Mouse (Mus musculus): ENCODE results near the gene Rassf1.
"Not testable (repeated sequence)": the region's sequence is repeated elsewhere in the genome, so short reads cannot be mapped to it uniquely, and the experiment has no call there.

Rassf1 gene

DNA sequence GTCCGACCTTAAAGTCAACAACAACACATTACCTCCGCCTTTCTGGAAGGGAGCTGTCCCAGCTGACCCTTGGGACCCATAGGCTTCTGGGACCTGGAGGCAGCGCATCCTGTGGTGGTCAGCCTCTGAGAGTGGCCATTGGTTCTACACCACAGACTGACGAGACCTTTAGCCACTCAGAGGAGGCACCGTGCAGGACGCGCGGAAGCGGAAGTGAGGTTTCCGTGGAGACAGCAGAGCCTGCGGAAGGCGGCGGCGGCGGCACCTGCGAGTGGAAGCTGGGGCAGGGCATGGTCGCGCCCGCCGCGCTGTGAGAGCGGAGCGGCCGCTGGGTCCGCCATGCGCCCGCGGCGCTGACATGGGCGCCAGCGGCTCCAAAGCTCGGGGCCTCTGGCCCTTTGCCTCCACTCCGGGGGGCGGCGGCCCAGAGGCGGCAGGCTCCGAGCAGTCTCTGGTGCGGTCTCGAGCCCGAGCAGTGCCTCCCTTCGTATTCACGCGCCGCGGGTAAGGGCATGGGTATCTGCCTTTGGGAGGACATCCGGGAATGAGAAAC lies 11.8 kb downstream of the Rassf1 start, which contains the start of gene Tusc2:
Tusc2 (plus strand) TSS at position 227 of the 553 bp plus-strand sequence.
- peak; percentile 96 for DNase-seq (ENCODE audit: low spot score)

DNA sequence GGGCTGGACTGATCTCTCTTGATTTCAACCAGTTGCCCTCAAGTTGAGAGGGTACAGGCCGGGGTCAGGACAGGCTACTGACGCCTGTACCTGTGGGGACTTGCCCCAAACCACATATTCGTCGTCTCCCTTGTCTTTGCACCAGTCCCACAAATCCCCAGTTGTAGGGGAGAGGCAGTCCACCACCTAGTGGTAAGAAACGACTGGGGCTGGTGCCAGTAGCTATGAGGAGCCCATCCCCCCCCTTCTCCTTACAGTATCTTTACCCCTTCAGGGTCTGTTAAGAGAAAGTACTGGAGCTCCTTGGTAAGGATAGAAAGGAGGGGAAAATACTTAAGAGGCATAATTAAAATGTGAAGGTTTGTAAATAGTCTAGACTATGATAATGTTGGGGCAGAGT lies 14.2 kb downstream of the Rassf1 start:
- DNase-seq (ENCODE audit: low spot score): peak; percentile 34

DNA sequence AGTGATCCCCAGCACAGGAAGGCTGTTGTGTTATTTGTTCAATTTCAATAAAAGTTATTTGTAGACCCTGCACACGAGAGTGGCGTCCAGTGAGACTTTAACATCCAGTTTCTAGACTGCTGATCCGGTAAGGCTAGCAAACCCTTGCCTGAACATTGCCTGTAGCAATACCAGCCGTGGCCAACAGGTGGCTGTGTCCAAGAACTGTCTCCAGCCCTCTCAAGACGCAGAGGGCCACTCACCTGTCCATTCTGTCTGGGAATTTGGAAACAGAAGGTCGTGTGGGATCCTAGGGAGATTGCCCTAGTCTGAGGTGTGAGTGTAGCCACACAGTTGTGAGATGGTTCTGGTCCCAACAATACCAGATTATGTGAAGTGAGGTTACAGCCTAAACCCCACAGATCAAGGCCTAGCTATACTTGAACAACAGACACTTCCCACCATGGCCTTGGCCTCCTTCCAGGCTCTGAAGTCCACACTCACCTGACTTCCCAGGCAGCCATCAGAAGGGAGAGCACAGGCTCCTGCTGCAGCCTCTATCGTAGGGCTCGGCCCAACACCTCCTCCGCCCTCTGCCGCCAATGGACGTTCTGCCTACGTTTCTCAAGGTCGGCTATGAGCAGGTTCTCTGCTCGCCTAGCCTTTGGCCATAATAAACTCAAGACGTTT lies 14.8 kb downstream of the Rassf1 start:
- peak; percentile 78 for DNase-seq (ENCODE audit: low spot score)

DNA sequence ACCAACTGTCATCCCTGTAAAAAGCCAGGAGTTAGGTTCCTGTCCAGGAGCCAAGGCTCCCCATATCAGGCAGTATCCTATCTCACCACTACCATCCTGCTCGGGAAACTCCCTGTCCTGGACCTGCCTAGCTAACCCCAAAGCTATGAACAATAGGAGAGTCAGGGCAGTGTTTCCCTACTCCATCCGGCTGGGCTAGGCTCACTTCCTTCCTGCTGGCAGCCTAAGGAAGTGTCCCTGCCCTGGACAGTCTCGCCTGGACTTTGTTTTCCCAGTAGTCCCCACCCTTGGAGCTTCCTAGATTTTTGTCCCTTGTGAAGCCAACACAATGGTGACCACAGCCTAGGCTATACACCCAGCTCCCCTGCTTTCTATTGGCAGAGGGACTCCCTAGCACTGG lies 15.5 kb downstream of the Rassf1 start:
- no peak for DNase-seq (ENCODE audit: low spot score)

DNA sequence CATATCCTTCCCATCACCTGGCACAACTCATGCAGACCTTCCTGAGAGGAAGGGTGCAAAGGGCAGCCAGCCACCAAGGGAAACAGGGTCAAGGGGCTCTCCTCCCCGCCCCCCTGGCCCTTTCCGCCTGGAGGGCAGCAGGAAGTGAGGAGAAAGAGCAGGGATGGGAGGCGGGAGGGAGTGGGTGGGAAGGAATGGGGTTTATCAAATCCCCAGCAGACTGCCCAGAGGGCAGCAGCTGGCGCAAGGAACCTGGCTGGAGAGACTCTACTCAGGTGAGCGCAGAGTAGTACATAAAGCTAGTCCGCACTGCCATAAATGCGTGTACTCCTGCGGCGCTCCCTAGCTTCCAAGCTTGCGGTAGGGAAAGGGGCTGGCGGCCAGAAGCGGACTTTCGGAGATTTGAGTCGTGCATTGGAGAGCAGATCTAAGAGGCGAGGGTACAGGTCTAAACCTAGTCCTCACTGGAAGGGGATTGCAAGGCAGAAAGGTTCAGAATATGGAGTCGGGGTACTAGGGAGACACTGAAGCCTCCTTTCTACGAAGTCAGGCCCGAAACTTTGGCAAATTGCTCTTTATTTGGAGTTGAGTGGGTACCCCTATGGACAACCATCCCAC lies 16.5 kb downstream of the Rassf1 start, which contains the start of gene Hyal2:
Hyal2 (plus strand) TSS at position 244 of the 618 bp plus-strand sequence.
- no peak for DNase-seq (ENCODE audit: low spot score)

DNA sequence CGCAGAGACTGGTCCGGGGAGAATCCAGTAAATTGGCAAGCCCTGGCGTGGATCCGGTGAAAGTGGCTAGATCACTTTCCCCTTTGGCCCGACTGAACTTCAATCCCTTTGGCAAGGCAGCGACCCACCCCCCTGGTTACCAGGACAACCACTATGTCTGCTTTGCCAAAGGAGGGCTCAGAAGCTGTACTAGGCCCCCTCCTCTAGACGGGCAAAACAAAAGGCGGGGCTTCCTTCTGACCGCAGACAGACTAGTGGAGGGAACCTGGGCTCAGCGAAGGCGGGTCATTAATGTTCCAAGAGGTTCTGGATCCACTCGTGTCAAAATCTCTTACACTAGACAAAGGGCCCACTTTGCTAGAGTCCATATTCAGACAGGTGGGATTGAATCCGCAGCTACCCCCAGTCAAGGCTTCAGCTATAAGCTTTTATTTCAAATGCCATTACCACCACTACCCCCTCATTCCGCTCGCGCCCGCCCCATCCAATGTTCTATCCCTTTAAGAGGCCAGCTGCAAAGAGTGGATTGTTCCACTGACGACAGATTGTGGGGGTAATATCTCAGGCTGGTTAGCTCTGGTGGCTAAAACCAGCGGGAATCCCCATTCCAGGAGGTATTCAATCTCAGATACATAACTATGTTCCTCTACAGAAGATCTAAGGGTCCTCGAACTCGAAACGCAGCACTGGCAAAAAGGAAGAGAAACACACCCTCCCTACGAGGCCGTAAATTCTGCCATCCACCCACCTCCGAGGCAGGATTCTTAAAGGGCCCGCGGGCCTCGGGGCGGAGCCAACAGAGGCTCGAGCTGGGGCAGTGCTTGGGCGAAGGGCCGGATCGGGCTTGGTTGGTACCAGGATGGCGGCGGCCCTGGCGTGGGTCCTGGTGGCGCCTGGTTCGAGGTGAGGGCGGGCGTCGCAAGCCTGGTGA lies 17.2 kb downstream of the Rassf1 start:
- peak; percentile 90 for DNase-seq (ENCODE audit: low spot score)

DNA sequence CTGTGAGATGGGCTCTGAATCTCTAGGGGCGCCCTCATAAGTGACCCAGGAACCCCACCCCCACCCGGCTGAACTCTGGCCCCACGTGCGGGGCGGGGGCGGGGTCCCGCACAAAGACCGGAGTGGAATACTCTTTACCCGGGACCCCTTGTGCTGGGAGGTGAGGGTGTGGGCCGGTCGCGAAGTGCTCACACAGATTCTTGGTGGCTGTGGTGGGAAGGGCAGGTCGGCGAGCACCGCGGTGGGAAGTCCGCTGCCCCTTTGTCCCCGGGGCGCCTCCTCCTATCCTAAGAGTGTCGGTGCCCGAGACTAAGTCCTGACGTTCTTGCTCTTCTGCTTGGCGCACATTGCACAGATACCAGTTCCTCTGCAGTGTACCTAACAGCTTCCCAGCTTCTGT lies 17.9 kb downstream of the Rassf1 start:
- DNase-seq (ENCODE audit: low spot score): peak; percentile 46

DNA sequence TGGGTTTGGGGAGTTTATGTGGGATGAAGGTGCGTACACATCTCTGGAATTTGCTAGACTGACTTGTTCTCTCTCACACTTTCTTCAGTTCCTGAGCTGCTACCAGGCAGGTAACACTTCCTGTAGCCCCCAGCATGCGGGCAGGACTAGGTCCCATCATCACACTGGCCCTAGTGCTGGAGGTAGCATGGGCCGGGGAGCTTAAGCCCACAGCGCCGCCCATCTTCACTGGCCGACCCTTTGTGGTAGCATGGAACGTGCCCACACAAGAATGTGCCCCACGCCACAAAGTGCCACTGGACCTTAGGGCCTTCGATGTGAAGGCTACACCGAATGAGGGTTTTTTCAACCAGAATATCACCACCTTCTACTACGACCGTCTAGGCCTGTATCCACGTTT lies 18.7 kb downstream of the Rassf1 start:
- no peak for DNase-seq (ENCODE audit: low spot score)

DNA sequence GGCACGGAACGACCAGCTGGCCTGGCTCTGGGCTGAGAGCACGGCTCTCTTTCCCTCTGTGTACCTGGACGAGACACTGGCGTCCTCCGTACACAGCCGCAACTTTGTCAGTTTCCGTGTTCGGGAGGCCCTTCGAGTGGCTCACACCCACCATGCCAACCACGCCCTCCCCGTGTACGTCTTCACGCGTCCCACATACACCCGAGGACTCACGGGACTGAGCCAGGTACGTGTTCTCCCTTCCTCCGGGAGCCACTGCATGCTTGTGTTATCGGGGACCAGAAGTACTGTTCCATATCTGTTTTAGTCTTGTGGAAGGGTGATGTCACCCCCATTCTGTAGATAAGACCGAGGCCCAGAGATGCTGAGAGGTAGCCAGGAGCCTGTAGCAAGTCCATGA lies 19.5 kb downstream of the Rassf1 start:
- no peak for DNase-seq (ENCODE audit: low spot score)

DNA sequence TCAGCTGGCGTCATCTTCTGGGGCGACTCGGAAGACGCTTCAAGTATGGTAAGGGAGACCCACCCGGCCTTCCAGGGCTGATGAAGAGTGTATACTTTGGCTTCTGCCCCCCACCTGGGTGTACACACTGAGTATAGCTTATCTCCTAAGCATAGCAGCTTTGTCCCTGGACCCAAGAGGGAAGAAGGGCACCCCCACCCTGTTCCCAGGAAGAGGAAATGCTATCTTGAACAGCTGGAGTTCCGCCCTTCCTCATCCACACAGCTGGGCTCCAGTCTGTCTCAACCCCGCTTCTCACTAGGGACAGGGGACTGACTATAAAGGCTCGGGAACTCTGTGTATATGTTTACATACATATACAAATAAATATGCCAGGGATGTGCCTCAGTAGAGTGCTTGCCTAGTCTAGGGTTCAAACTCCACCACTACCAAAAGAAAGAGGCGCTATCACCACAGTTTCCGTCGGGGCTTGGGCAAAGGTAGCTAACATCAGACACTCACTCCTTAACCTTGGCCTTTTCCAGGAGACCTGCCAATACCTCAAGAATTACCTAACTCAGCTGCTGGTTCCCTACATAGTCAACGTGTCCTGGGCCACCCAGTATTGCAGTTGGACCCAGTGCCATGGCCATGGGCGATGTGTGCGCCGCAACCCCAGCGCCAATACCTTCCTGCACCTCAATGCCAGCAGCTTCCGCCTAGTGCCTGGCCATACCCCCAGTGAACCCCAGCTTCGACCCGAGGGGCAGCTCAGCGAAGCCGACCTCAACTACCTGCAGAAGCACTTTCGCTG lies 20.4 kb downstream of the Rassf1 start:
- no peak for DNase-seq (ENCODE audit: low spot score)

DNA sequence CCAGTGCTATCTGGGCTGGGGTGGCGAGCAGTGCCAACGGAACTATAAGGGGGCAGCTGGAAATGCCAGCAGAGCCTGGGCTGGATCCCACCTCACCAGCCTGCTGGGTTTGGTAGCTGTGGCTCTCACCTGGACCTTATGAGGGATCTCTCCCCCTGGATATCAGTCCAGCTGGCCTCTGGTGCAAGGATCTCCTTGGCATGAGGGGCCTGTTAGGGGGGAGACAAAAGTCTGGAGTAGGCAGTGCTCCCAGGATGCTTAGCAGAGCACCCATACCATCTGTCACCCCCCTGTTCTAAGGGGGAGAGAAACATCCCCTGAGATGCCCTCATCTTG lies 20.9 kb downstream of the Rassf1 start:
- DNase-seq (ENCODE audit: low spot score): no peak

DNA sequence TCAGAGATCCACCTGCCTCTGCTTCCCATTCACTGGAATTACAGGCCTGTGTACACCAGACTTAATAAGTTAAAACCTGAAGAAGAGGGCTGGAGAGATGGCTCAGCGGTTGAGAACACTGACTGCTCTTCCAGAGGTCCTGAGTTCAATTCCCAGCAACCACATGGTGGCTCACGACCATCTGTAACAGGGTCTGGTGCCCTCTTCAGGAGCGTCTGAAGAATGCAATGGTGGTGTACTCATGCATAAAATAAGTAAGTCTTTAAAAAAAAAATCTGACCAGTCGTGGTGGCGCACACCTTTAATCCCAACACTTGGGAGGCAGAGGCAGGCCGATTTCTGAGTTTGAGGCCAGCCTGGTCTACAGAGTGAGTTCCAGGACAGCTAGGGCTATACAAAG lies 22.4 kb downstream of the Rassf1 start:
- not testable (repeated sequence) for DNase-seq (ENCODE audit: low spot score)

DNA sequence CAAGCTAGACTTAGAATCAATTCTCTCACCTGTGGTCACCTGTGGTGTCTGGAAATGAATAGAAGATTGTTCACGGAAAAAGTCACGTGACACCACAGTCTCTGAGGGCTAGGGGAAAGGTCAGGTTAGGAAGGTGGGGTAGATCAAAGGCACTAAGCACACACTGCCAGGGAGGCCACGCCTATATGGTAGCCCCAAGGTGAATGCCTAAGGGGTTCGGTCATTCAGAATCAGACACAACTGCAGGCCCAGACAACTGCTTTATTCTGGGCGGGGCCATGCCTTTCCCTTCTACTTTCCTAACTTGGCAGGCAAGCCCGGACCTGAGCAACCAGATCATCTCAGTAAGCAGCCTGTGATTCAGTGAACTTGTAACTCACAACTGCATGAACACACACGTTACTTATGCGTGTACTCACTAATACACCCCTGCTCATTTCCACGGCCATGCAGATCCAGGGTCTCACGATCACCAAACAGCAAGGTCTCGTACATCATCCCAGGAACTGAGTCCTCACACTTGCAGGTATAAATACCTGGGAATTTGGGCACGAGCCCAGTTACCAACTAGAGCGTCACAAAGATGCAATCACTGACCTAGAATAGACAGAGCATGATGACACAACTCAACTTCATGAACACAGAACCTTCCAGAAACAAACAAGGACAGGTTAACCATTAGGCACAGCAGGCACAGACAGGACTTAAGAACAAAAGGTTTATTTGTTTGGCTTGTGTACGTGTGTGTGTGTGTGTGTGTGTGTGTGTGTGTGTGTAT lies 24.4 kb downstream of the Rassf1 start:
- no peak for DNase-seq (ENCODE audit: low spot score)

DNA sequence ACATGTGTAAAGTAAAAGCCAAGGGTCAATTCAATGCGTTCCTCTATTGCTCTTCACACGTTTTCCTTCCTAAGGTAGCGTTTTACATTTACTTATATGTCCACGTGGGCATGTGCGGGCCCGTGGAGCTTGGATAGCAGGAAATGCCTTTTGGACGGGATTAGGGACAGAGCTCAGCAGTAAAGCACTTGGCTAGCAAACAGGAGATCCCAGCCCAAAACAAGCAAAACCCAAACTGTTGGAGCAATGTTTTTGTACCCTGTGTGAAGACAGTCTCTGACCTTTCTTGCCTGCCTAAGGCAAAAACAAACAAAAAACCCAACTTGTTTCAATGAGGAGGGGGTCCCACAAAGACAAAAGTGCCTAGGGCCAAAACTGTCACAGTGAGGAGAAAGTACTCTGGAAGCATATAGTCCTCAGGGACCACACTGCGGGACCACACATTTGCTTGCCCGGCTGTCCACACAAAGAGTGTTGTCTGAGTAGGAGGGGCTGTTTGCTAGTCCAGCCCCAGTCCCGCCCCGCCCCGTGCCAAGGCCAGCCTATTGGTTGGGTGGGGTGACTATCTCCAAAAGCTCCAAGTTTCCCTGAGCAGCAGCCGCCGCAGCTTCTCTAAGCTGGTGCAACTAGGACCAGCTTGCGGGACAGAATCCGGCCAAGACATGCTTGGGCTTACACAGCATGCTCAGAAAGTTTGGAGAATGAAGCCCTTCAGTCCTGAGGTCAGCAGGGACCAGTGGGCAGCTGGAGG lies 25.2 kb downstream of the Rassf1 start, which contains the start of gene Hyal1:
Hyal1 (plus strand) TSS at position 571 of the 751 bp plus-strand sequence.
- DNase-seq (ENCODE audit: low spot score): no peak

DNA sequence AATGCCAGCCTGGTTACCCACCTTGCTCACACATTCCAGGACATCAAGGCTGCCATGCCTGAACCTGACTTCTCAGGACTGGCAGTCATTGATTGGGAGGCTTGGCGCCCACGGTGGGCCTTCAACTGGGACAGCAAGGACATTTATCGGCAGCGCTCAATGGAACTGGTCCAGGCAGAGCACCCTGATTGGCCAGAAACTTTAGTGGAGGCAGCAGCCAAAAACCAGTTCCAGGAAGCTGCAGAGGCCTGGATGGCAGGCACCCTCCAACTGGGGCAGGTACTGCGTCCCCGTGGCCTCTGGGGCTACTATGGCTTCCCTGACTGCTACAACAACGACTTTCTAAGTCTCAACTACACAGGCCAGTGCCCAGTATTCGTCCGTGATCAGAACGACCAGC lies 26.5 kb downstream of the Rassf1 start:
- no peak for DNase-seq (ENCODE audit: low spot score)

DNA sequence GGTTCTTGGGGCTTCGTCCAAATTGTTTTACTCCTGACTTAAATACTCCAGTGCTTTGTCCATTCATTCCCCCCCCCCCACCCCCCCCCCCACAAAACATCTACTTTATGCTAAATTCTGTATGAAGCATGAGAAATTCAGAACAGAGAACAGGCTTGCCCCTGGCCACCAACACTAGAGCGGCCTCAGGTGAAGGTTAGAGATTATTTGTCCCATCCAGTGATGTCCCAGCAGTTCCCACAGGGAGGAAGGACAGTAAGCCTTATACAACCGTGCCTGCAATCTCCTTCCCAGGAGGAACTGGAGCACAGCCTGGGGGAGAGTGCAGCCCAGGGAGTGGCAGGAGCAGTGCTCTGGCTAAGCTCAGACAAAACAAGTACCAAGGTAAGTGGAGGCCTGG lies 27.2 kb downstream of the Rassf1 start, which contains the start of gene Naa80:
Naa80 (plus strand) TSS at position 301 of the 400 bp plus-strand sequence.
- DNase-seq (ENCODE audit: low spot score): no peak

DNA sequence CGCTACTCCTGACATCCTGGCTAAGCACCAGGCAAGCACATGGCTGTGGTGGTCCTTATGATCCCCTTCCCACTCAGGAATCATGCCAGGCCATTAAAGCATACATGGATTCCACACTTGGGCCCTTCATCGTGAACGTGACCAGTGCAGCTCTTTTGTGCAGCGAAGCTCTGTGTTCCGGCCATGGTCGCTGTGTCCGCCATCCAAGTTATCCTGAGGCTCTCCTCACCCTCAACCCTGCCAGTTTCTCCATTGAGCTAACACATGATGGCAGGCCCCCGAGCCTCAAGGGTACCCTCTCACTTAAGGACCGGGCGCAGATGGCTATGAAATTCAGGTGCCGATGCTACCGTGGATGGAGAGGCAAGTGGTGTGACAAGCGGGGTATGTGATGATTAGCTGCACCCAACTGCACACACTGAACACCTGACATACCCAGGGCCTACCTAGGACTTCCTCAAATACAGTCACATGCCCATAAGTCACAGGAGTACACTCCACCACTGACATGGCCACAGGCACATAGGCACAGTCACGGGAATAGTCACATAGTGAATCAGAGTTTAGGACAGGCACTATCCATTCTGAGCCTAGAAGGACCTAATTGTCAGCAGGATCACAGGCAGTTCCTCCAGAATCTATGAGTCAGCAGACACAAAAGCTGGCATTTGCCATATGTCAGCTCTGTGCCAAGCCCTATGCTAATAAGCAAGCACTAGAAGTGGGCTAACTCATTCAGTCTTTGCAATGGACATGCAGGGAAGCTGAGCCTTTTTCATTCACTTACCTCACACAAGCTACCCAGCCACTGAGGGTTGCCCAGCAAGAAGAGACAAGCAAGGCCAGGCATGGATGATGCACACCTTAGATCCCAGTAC lies 27.9 kb downstream of the Rassf1 start:
- DNase-seq (ENCODE audit: low spot score): peak; percentile 75

DNA sequence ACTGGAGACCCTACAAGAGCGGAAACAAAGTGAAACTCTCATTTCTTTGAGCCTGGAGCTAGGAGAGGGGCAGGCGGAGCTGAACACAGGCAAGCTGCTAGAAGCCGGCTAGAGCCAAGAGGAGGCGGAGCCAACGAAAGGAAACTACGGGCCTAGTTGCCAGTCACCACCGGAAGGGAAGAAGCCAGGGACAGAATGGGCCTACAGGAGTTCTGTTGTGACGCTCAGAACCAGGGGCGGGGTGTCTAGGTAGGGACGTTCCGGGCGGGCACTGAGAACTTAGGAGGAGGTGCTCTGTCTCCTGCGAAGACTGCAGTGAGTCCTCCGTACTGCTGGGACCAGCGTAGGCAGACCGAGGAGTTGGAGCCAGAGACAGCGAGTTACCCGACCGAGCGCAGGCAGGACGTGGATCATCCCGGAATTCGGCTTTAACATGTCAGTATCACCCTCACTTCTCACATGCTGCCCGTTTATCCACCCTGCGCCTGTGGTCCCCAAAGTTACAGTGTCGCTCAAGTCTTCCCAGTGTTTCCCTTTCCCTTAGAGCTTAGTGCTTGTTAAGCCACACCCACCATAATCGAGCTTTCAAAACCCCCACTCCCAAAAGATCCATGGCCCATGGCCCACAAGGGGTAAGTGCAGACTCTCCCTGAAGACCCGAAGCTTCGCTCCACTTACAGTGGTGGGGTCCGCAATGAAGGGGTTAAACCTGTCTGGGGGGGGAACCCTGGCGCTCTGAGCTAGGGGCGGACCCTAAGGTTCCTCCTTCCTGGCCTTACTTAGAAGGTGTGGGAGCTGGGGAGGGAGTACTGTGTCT lies 29.4 kb downstream of the Rassf1 start, which contains the start of gene Hyal3:
Hyal3 (plus strand) TSS at position 318 of the 817 bp plus-strand sequence.
- DNase-seq (ENCODE audit: low spot score): peak; percentile 83

All from MN1 (cell line).